Mouse (Mus musculus) lung, postnatal 14 days (tissue): ENCODE measurements around the gene Metap1d.

Source experiments
- DNase-seq: peaks from one replicate; pipeline ENCODE4 v3.0.0; 2021

Metap1d gene

GRCm38 (mm10) chr2:71528014-71528713 lies 75.1 kb downstream of the Metap1d start, which contains the start of gene Dlx1:
Gene Dlx1 (plus strand): TSS chr2:71528113.
- DNase-seq = no peak

GRCm38 (mm10) chr2:71528714-71529510 lies 75.8 kb downstream of the Metap1d start:
- DNase-seq = no peak

- peak; percentile 69 for DNase-seq
These were observed 76.7 kb downstream of the Metap1d start for GRCm38 (mm10) chr2:71529511-71530351.

GRCm38 (mm10) chr2:71530391-71531123 lies 77.5 kb downstream of the Metap1d start:
- no peak for DNase-seq

- DNase-seq = no peak
These were observed 78.1 kb downstream of the Metap1d start for GRCm38 (mm10) chr2:71531124-71531590.

GRCm38 (mm10) chr2:71531990-71532970 lies 79.2 kb downstream of the Metap1d start:
- DNase-seq = no peak

- DNase-seq = no peak
These were observed 80.0 kb downstream of the Metap1d start for GRCm38 (mm10) chr2:71533094-71533493.

GRCm38 (mm10) chr2:71534242-71535052 lies 81.4 kb downstream of the Metap1d start:
- no peak for DNase-seq

GRCm38 (mm10) chr2:71540611-71541417 lies 87.7 kb downstream of the Metap1d start:
- DNase-seq = no peak

GRCm38 (mm10) chr2:71541418-71542226 lies 88.5 kb downstream of the Metap1d start:
- no peak for DNase-seq

GRCm38 (mm10) chr2:71542227-71542815 lies 89.2 kb downstream of the Metap1d start:
- DNase-seq = no peak

GRCm38 (mm10) chr2:71542816-71543301 lies 89.8 kb downstream of the Metap1d start:
- DNase-seq = no peak

- no peak for DNase-seq
These were observed 90.5 kb downstream of the Metap1d start for GRCm38 (mm10) chr2:71543531-71543930.

- no peak for DNase-seq
These were observed 90.9 kb downstream of the Metap1d start for GRCm38 (mm10) chr2:71543948-71544347.

GRCm38 (mm10) chr2:71544391-71545285 lies 91.6 kb downstream of the Metap1d start:
- no peak for DNase-seq

GRCm38 (mm10) chr2:71545401-71545881 lies 92.4 kb downstream of the Metap1d start:
- DNase-seq = no peak
